Mouse (Mus musculus) gastrocnemius, postnatal 10 days (tissue): ENCODE measurements around the gene Cdh23. TPM values are rescaled to one million over a fixed set of nuclear protein-coding genes. Genes with fewer than 3 reads are reported as not detected.

Experiments
- DNase-seq: peaks from one replicate; pipeline ENCODE4 v3.0.0; 2021; ENCODE audit warnings: mixed read lengths
- total RNA-seq, 2 experiments: library from RNA; stranded (reverse); gene quantifications; 2 replicates each; pipeline ENCODE4 v1.2.3; 2021

Gene Cdh23
- total RNA-seq, 2 experiments from 2014 or later: 3.1 to 4.2 TPM

- DNase-seq: no peak
These were observed 440.2 kb downstream of the Cdh23 start for GRCm38 (mm10) chr10:60256088-60256487.

Other genes starting within 250 kb of the Cdh23 start
- gene Slc29a3, start 56.3 kb upstream of the Cdh23 start, total RNA-seq: 1 to 10 TPM; 5.7 to 7.8 TPM
- 10 to 100 TPM; 12.1 to 20.3 TPM for gene Unc5b, start 135.1 kb upstream of the Cdh23 start, total RNA-seq